Mouse (Mus musculus): ENCODE data around the gene Tgfbr3. TPM values are rescaled to one million over a fixed set of nuclear protein-coding genes. Genes with fewer than 3 reads are reported as not detected.

The Tgfbr3 gene
- polyA plus RNA-seq, 1 experiment = 7.5 TPM

DNA sequence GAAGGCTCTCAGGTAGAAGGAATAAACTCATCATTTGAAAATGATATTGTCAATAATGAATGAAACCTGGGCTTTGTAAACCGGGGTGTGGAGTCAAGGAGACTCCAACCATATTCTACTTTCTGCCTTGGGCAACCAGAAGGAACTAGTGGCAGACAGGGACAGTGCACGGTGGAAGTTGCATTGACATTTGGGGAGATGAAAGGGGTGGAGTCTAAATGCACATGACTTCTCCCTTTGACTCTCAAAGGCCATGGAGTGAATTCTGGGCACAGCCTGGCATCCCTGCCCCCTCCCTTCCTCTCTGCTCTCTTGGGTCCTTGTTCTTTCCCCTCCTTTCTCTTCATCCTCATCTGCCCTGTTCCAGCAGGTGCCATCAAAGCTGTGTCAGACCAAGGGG lies 183.3 kb downstream of the Tgfbr3 start:
- Histone ChIP-seq H3K27ac (ENCODE audit: insufficient read depth, low read depth, low read length) (no peak overlapping the region), H3K4me1 (ENCODE audit: control insufficient read depth, insufficient read depth, insufficient read length, low read length) (peaks cover 10% of the 10 kb centered on the region), H3K27me3 (ENCODE audit: control insufficient read depth, insufficient read depth, low read length) (no peaks in the 10 kb centered on the region), H3K4me3 (ENCODE audit: low read depth, low read length) (no peak overlapping the region), H3K36me3 (ENCODE audit: control insufficient read depth, insufficient read depth, low read length) (no peaks in the 10 kb centered on the region)
- 74% methylated on average over 2 of the region's 2 CpGs for WGBS
- TF ChIP-seq CTCF (IDR thresholded peaks at IDR 0.05; ENCODE audit: extremely low read depth, insufficient read length, insufficient replicate concordance, low read depth, low read length) (no peak), POLR2A (IDR thresholded peaks at IDR 0.05; ENCODE audit: low read depth, low read length) (no peak)

DNA sequence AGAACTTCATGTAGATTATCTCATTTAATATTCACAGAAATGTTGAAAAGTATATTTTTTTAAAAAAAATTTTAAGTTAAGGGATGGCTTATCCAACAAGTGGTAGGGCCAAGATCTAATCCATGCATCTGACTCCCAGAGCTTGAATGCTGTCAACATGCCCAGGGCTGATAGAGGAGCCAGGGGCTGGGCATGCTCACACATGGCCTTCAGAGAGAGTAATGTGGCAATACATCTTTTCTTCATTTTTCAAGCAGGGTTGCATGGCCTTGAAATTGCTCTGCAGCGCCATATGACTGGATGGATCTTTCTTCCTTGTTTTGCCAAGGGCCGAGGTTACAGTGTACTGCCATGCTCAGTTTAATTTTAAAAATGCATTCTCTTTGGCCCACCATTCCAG lies 185.8 kb downstream of the Tgfbr3 start:
- Histone ChIP-seq H3K27ac (ENCODE audit: insufficient read depth, low read depth, low read length) (no peak overlapping the region), H3K36me3 (ENCODE audit: control insufficient read depth, insufficient read depth, low read length) (no peaks in the 10 kb centered on the region), H3K27me3 (ENCODE audit: control insufficient read depth, insufficient read depth, low read length) (no peaks in the 10 kb centered on the region), H3K4me1 (ENCODE audit: control insufficient read depth, insufficient read depth, insufficient read length, low read length) (peaks cover 3% of the 10 kb centered on the region; the same call in 1 of the 2 replicates), H3K4me3 (ENCODE audit: low read depth, low read length) (no peak overlapping the region)
- TF ChIP-seq CTCF (IDR thresholded peaks at IDR 0.05; ENCODE audit: extremely low read depth, insufficient read length, insufficient replicate concordance, low read depth, low read length) (no peak), POLR2A (IDR thresholded peaks at IDR 0.05; ENCODE audit: low read depth, low read length) (no peak)
- WGBS = 96% methylated on average over 2 of the region's 2 CpGs

DNA sequence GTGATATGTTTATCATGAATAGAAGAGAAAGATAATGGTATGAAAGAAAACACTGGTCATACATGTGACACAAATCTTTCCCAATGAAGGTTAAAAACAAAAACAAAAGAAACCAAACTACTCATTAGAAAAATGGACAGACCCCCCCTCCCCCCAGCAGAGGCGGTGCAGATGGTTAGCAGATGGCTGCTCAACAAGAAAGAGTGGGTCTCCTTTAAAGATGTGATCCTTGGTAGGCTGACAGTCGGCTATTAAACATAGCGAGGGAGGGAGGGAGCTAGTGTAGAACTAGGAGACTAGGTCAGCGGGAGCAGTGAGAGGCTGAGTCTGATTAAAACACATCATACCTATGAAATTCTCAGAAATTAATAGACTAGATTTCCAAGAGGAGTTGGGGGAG lies 186.5 kb downstream of the Tgfbr3 start:
- WGBS = 87% methylated on average over 4 of the region's 4 CpGs
- Histone ChIP-seq H3K27me3 (ENCODE audit: control insufficient read depth, insufficient read depth, low read length) (no peaks in the 10 kb centered on the region), H3K27ac (ENCODE audit: insufficient read depth, low read depth, low read length) (no peak overlapping the region), H3K4me1 (ENCODE audit: control insufficient read depth, insufficient read depth, insufficient read length, low read length) (peaks cover 3% of the 10 kb centered on the region; the same call in 1 of the 2 replicates), H3K4me3 (ENCODE audit: low read depth, low read length) (no peak overlapping the region), H3K36me3 (ENCODE audit: control insufficient read depth, insufficient read depth, low read length) (no peaks in the 10 kb centered on the region)
- TF ChIP-seq POLR2A (IDR thresholded peaks at IDR 0.05; ENCODE audit: low read depth, low read length) (no peak), CTCF (IDR thresholded peaks at IDR 0.05; ENCODE audit: extremely low read depth, insufficient read length, insufficient replicate concordance, low read depth, low read length) (no peak)

DNA sequence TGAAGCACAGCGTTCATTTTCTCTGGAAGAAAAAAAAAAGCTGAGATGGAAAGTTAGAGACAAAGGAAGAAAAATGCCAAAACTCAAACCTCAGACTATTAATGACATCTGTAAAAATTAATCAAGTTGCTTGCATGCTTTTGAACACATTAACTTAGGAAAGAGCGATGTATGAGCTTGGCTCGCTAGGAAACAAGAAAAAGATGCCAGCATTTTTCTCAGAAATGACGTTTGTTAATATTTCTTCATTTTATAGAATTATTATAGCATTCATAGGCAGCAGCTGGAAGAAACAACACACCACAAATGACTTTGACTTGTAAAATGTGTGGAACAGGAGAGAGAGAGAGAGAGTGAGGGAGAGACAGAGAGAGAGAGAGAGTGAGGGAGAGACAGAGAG lies 187.7 kb downstream of the Tgfbr3 start:
- 80% methylated on average over 4 of the region's 4 CpGs for WGBS
- TF ChIP-seq POLR2A (IDR thresholded peaks at IDR 0.05; ENCODE audit: low read depth, low read length) = no peak
- no peak for TF ChIP-seq CTCF (IDR thresholded peaks at IDR 0.05; ENCODE audit: extremely low read depth, insufficient read length, insufficient replicate concordance, low read depth, low read length)
- Histone ChIP-seq H3K27me3 (ENCODE audit: control insufficient read depth, insufficient read depth, low read length) (no peaks in the 10 kb centered on the region), H3K4me1 (ENCODE audit: control insufficient read depth, insufficient read depth, insufficient read length, low read length) (peaks cover 6% of the 10 kb centered on the region), H3K4me3 (ENCODE audit: low read depth, low read length) (no peak overlapping the region), H3K27ac (ENCODE audit: insufficient read depth, low read depth, low read length) (no peak overlapping the region), H3K36me3 (ENCODE audit: control insufficient read depth, insufficient read depth, low read length) (no peaks in the 10 kb centered on the region)

DNA sequence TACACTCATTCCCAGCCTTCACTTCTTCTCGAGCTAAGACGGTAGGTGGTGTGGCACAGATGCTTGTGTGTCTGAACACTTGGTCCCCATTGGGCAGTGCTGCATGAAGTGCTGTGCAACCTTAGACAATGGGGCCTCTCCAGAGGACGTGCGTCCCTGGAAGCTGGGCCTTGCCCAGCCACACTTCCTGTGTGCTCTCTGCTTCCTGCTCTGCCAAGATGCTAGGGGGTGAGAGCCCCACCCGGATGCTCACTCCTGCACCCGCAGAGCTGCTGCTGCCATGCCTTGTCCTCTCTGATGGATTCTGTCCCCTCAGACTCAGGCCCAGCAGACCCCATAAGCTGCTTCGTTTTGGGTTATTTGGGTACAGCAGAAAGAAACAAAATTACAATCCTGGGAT lies 188.3 kb downstream of the Tgfbr3 start:
- H3K27ac ChIP-seq (ENCODE audit: insufficient read depth, low read depth, low read length) = no peak overlapping the region; the same call in 1 of the 2 replicates
- no peak overlapping the region for H3K4me3 ChIP-seq (ENCODE audit: low read depth, low read length)
- TF ChIP-seq CTCF (IDR thresholded peaks at IDR 0.05; ENCODE audit: extremely low read depth, insufficient read length, insufficient replicate concordance, low read depth, low read length) (no peak), POLR2A (IDR thresholded peaks at IDR 0.05; ENCODE audit: low read depth, low read length) (no peak)
- H3K27me3 ChIP-seq (ENCODE audit: control insufficient read depth, insufficient read depth, low read length) = no peaks in the 10 kb centered on the region
- H3K4me1 ChIP-seq (ENCODE audit: control insufficient read depth, insufficient read depth, insufficient read length, low read length) = peaks cover 6% of the 10 kb centered on the region
- 66% methylated on average over 7 of the region's 7 CpGs for WGBS
- no peaks in the 10 kb centered on the region for H3K36me3 ChIP-seq (ENCODE audit: control insufficient read depth, insufficient read depth, low read length)

DNA sequence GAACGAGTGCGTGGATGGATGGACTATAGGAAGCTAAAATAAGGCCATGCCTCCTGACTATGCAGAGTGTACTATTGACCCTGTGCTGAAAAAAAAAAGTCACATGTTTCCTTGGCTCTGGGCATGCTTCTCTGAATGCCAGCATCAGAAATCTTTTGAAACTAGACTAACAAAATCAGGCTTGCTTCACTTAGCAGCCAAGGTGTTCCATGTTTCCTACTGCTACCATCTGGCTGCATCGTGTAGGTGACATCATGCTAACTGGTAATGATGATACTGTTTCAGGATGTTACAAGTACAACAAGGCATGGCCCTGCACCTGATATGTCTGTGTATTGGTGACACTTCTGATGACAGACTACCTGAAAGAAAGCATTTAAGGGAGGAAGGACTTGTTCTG lies 189.8 kb downstream of the Tgfbr3 start:
- WGBS = 75% methylated on average over 3 of the region's 3 CpGs
- TF ChIP-seq CTCF (IDR thresholded peaks at IDR 0.05; ENCODE audit: extremely low read depth, insufficient read length, insufficient replicate concordance, low read depth, low read length) (no peak), POLR2A (IDR thresholded peaks at IDR 0.05; ENCODE audit: low read depth, low read length) (no peak)
- H3K27me3 ChIP-seq (ENCODE audit: control insufficient read depth, insufficient read depth, low read length) = no peaks in the 10 kb centered on the region
- H3K27ac ChIP-seq (ENCODE audit: insufficient read depth, low read depth, low read length) = no peak overlapping the region
- no peak overlapping the region for H3K4me3 ChIP-seq (ENCODE audit: low read depth, low read length)
- peaks cover 6% of the 10 kb centered on the region for H3K4me1 ChIP-seq (ENCODE audit: control insufficient read depth, insufficient read depth, insufficient read length, low read length)
- H3K36me3 ChIP-seq (ENCODE audit: control insufficient read depth, insufficient read depth, low read length) = no peaks in the 10 kb centered on the region

DNA sequence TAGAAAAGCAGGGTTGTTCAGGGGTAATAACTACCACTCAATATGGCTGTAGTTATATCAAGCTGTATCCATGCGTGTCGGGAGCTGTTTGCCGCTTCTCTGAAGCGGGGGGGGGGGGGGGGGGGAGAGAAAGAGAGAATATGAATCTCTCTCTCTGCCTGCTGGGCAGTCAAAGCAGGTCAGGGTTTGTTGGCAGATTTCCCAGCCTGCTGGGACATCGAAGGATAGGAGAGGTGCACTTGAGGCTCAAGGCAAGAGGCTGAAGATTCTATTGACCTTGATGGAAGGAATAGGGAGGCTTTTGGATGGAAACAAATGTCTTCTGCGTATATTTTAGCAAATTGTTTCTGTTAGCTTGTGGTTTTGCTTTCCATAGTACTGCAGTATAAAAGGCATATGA lies 190.4 kb downstream of the Tgfbr3 start:
- WGBS = 70% methylated on average over 6 of the region's 6 CpGs

DNA sequence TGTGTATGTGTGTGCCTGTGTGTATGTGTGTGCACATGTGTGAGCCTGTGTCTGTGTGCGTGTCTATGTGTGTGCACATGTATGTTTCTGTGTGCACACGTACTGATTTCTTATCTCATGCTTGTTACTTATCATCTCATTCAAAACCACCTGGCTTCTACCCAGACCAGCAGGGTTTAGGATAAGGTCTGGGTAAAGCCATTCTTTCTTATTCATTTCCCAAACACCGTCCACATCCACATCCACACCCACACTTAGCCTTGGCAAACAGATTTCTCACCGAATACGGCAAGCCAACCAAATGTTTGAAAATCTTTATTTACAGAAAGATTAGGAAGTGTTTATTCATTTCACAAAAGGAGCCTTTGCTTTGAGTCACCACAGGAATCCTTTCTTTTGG lies 191.4 kb downstream of the Tgfbr3 start:
- TF ChIP-seq CTCF (IDR thresholded peaks at IDR 0.05; ENCODE audit: extremely low read depth, insufficient read length, insufficient replicate concordance, low read depth, low read length) (no peak), POLR2A (IDR thresholded peaks at IDR 0.05; ENCODE audit: low read depth, low read length) (no peak)
- Histone ChIP-seq H3K36me3 (ENCODE audit: control insufficient read depth, insufficient read depth, low read length) (no peaks in the 10 kb centered on the region), H3K27ac (ENCODE audit: insufficient read depth, low read depth, low read length) (no peak overlapping the region), H3K27me3 (ENCODE audit: control insufficient read depth, insufficient read depth, low read length) (no peaks in the 10 kb centered on the region), H3K4me1 (ENCODE audit: control insufficient read depth, insufficient read depth, insufficient read length, low read length) (peaks cover 6% of the 10 kb centered on the region), H3K4me3 (ENCODE audit: low read depth, low read length) (no peak overlapping the region)
- WGBS = 44% methylated on average over 5 of the region's 5 CpGs

More for the DNA sequence above, 190.4 kb downstream of the Tgfbr3 start:
- Histone ChIP-seq H3K27ac (ENCODE audit: insufficient read depth, low read depth, low read length) (no peak overlapping the region), H3K4me1 (ENCODE audit: control insufficient read depth, insufficient read depth, insufficient read length, low read length) (peaks cover 6% of the 10 kb centered on the region), H3K36me3 (ENCODE audit: control insufficient read depth, insufficient read depth, low read length) (no peaks in the 10 kb centered on the region), H3K4me3 (ENCODE audit: low read depth, low read length) (no peak overlapping the region), H3K27me3 (ENCODE audit: control insufficient read depth, insufficient read depth, low read length) (no peaks in the 10 kb centered on the region)
- no peak for TF ChIP-seq POLR2A (IDR thresholded peaks at IDR 0.05; ENCODE audit: low read depth, low read length)
- no peak for TF ChIP-seq CTCF (IDR thresholded peaks at IDR 0.05; ENCODE audit: extremely low read depth, insufficient read length, insufficient replicate concordance, low read depth, low read length)

Measured in small intestine, adult 2 months (tissue).